Mouse (Mus musculus) small intestine, adult 2 months (tissue): Measurements from ENCODE around the gene Phldb2. TPM values are rescaled to one million over a fixed set of nuclear protein-coding genes. Genes with fewer than 3 reads are reported as not detected.

Source experiments
- H3K27ac ChIP-seq: fragments of 200-500 bp; 2 replicates; pipeline ENCODE4 v1.5.1; 2012; ENCODE audit warnings: low read depth, low read length, control low read depth, inconsistent platforms; ENCODE audit not compliant: insufficient read depth
- H3K27me3 ChIP-seq: fragments of 200-500 bp; 2 replicates; pipeline ENCODE4 v1.6.1; 2012; ENCODE audit warnings: mild to moderate bottlenecking, moderate library complexity, low read length, inconsistent platforms; ENCODE audit not compliant: control insufficient read depth, insufficient read depth
- H3K36me3 ChIP-seq: fragments of 200-500 bp; 2 replicates; pipeline ENCODE4 v1.6.1; 2012; ENCODE audit warnings: mild to moderate bottlenecking, low read length, control low read depth, inconsistent platforms; ENCODE audit not compliant: control insufficient read depth, insufficient read depth
- H3K4me1 ChIP-seq: fragments of 200-500 bp; 2 replicates; pipeline ENCODE4 v1.6.1; 2012; ENCODE audit warnings: low read length, inconsistent platforms, mixed read lengths; ENCODE audit not compliant: control insufficient read depth, insufficient read depth, insufficient read length
- H3K4me3 ChIP-seq: fragments of 200-500 bp; 2 replicates; pipeline ENCODE4 v1.5.1; 2012; ENCODE audit warnings: low read depth, mild to moderate bottlenecking, control low read depth, inconsistent platforms, low read length, moderate library complexity
- CTCF ChIP-seq: fragments of 200-500 bp; IDR thresholded peaks from 2 replicates; pipeline ENCODE4 v1.5.1; 2012; ENCODE audit warnings: low read depth, mild to moderate bottlenecking, control low read depth, inconsistent platforms, low read length, moderate library complexity, mixed read lengths; ENCODE audit not compliant: insufficient replicate concordance, insufficient read length; ENCODE audit errors: extremely low read depth
- POLR2A ChIP-seq: fragments of 200-500 bp; IDR thresholded peaks from 2 replicates; pipeline ENCODE4 v1.6.1; 2012; ENCODE audit warnings: low read depth, mild to moderate bottlenecking, control low read depth, inconsistent platforms, low read length, moderate library complexity
- WGBS: fragments of 180-500 bp; shearing (Covaris S2); methylation state at CpG from one replicate; pipeline ENCODE4 v1.1.7; 2018; 5-methylcytosine and 5-hydroxymethylcytosine counted together
- polyA plus RNA-seq: library from polyadenylated mRNA; depleted of rRNA; stranded (reverse); fragments of >200 nt; gene quantifications from 2 replicates; pipeline ENCODE4 v1.2.3, GENCODE M21; 2012

Gene Phldb2
- polyA plus RNA-seq, 1 experiment = 3.7 TPM

GRCm38 (mm10) chr16:45841806-45842205 lies 111.6 kb downstream of the Phldb2 start:
- Histone ChIP-seq H3K36me3 (no peaks in the 10 kb centered on the region), H3K27ac (no peak overlapping the region), H3K4me1 (no peaks in the 10 kb centered on the region), H3K4me3 (no peak overlapping the region), H3K27me3 (0 out of 2 replicates have a peak, but pooled peaks cover 4% of the 10 kb centered on the region)
- TF ChIP-seq POLR2A = no peak
- TF ChIP-seq CTCF = no peak
- 67% methylated on average over 3 of the region's 3 CpGs for WGBS

- TF ChIP-seq CTCF (no peak), POLR2A (no peak)
- H3K4me3 ChIP-seq = no peak overlapping the region
- H3K27ac ChIP-seq = no peak overlapping the region
- WGBS = 90% methylated on average over 3 of the region's 3 CpGs
- no peaks in the 10 kb centered on the region for H3K36me3 ChIP-seq
- no peaks in the 10 kb centered on the region for H3K4me1 ChIP-seq
- H3K27me3 ChIP-seq = 0 out of 2 replicates have a peak, but pooled peaks cover 4% of the 10 kb centered on the region
Measured at GRCm38 (mm10) chr16:45841016-45841415, 112.4 kb downstream of the Phldb2 start.

GRCm38 (mm10) chr16:45837541-45838342 lies 115.7 kb downstream of the Phldb2 start:
- Histone ChIP-seq H3K36me3 (no peaks in the 10 kb centered on the region), H3K27ac (peak overlapping the region; percentile 32; the same call in 1 of the 2 replicates), H3K27me3 (no peaks in the 10 kb centered on the region), H3K4me1 (no peaks in the 10 kb centered on the region), H3K4me3 (no peak overlapping the region)
- TF ChIP-seq CTCF (no peak), POLR2A (no peak)
- 48% methylated on average over 5 of the region's 5 CpGs for WGBS

- H3K4me1 ChIP-seq = no peaks in the 10 kb centered on the region
Measured at GRCm38 (mm10) chr16:45832747-45833108, 120.7 kb downstream of the Phldb2 start.

GRCm38 (mm10) chr16:45832061-45832746 lies 121.2 kb downstream of the Phldb2 start:
- Histone ChIP-seq H3K27ac (no peak overlapping the region), H3K36me3 (no peaks in the 10 kb centered on the region), H3K4me1 (no peaks in the 10 kb centered on the region), H3K4me3 (no peak overlapping the region), H3K27me3 (no peaks in the 10 kb centered on the region)
- no peak for TF ChIP-seq CTCF
- TF ChIP-seq POLR2A = no peak
- WGBS = 38% methylated on average over 8 of the region's 8 CpGs

More at GRCm38 (mm10) chr16:45832747-45833108, 120.7 kb downstream of the Phldb2 start:
- H3K4me3 ChIP-seq = no peak overlapping the region
- 16% methylated on average over 6 of the region's 6 CpGs for WGBS
- no peaks in the 10 kb centered on the region for H3K27me3 ChIP-seq
- no peak overlapping the region for H3K27ac ChIP-seq
- H3K36me3 ChIP-seq = no peaks in the 10 kb centered on the region
- TF ChIP-seq POLR2A = no peak
- TF ChIP-seq CTCF = no peak

GRCm38 (mm10) chr16:45831094-45831872 lies 122.1 kb downstream of the Phldb2 start:
- Histone ChIP-seq H3K4me1 (no peaks in the 10 kb centered on the region), H3K27ac (no peak overlapping the region), H3K4me3 (no peak overlapping the region), H3K27me3 (no peaks in the 10 kb centered on the region), H3K36me3 (no peaks in the 10 kb centered on the region)
- WGBS = 41% methylated on average over 4 of the region's 4 CpGs
- TF ChIP-seq POLR2A (no peak), CTCF (no peak)
